ENCODE assay signal across 19 mouse cellular contexts in the genomic region with DNA sequence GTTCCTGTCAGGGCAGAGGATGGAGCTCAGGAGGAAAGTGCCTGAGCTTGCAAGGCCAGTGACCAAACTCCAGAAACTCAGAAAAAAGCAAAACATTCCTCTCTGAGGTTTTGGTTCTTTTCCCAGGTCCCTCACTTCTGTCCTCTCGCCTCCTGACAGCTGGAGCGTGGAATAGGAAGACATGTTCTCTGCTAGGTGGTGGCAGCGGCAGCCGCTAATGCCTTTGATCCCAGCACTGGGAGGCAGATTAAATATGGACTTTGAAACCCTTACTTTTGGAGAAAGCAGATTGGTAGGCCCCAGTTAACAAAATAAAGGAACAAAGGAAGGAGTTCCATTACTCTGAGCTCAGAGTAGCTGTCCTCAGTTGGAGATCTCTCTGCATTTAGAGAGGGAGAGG. TPM values are rescaled to one million over a fixed set of nuclear protein-coding genes. Genes with fewer than 3 reads are reported as not detected.
DNase-seq lines count a peak whose midpoint lies in the region; ATAC-seq and TF ChIP-seq lines count a peak whose summit lies in the region.
"Had no signal": no experiment of that assay in that cellular context is flagged by ENCODE, and none has a peak within 500 bp of the region (broad histone marks: within the 10 kb centered on the region; RNA-seq: fewer than 3 reads in every experiment).

No protein-coding gene starts in this region.

- no peak overlapping the region for H3K4me3 ChIP-seq in layer of hippocampus, adult 2 months
- no peak overlapping the region for H3K4me3 ChIP-seq in heart, embryonic 11.5 days (ENCODE audit: low read depth, low read length)
- H3K4me3 ChIP-seq: lung, embryonic 15.5 days had no signal

- no peaks in the 10 kb centered on the region for H3K9me3 ChIP-seq in heart, embryonic 11.5 days (replicated peaks; ENCODE audit: control insufficient read depth, low read length)
- H3K9me3 ChIP-seq: lung, embryonic 15.5 days had no signal

- no peak overlapping the region for H3K9ac ChIP-seq in heart, embryonic 11.5 days (ENCODE audit: low read depth, low read length)
- H3K9ac ChIP-seq: lung, embryonic 15.5 days had no signal

- no peak for ATAC-seq in heart, embryonic 11.5 days (replicated peaks; ENCODE audit: insufficient number of reproducible peaks, low FRiP score, low TSS enrichment)
- ATAC-seq: activated CD4-positive, CD25-positive, alpha-beta regulatory T cell, adult 4 months; CD4-positive, CD25-positive, alpha-beta regulatory T cell, adult 4 months; forebrain, embryonic 14.5 days had no signal

- WGBS in heart, embryonic 11.5 days (ENCODE audit: insufficient replicate concordance) = 35% methylated on average over 4 of the region's 4 CpGs

- no peaks in the 10 kb centered on the region for H3K4me1 ChIP-seq in heart, embryonic 11.5 days (ENCODE audit: control insufficient read depth, insufficient read depth, low read length)
- H3K4me1 ChIP-seq: lung, embryonic 15.5 days had no signal

- no peak for DNase-seq in layer of hippocampus, adult 2 months (ENCODE audit: low spot score in 2 of 2)
- no peak for DNase-seq in layer of hippocampus, adult 9-10 months (ENCODE audit: low spot score)
- peak; percentile 45 for DNase-seq in kidney, adult 18-20 months
- peak; percentile 49 to 76 for DNase-seq in kidney, postnatal 25 days
- DNase-seq in yolk sac, embryonic 10.5 days (ENCODE audit: low spot score) = peak; percentile 71
- no peak for DNase-seq in heart, postnatal 14 days
- DNase-seq: cerebellum, adult 11 months; heart, postnatal 36 days; right cerebral cortex, postnatal 25 days; thymus, postnatal 4 days had no signal

- no peak for TF ChIP-seq CTCF in layer of hippocampus, adult 2 months (conservative IDR thresholded peaks at IDR 0.05)

- H3K4me2 ChIP-seq in heart, embryonic 11.5 days = no peak overlapping the region
- H3K4me2 ChIP-seq: liver, embryonic 11.5 days; lung, embryonic 15.5 days had no signal

- H3K27ac ChIP-seq in layer of hippocampus, adult 2 months = peak overlapping the region; percentile 46
- H3K27ac ChIP-seq in heart, embryonic 11.5 days (ENCODE audit: low read depth, low read length) = no peak overlapping the region
- H3K27ac ChIP-seq: lung, embryonic 15.5 days had no signal

- H3K27me3 ChIP-seq in heart, embryonic 11.5 days (ENCODE audit: control insufficient read depth, insufficient read depth, low read length) = no peaks in the 10 kb centered on the region
- H3K27me3 ChIP-seq: lung, embryonic 15.5 days had no signal

- intact Hi-C loops in heart, postnatal 14 days (cut with DNase I) = no loop called here

- peaks cover 3% of the 10 kb centered on the region; the same call in 1 of the 2 replicates for H3K36me3 ChIP-seq in heart, embryonic 11.5 days (ENCODE audit: control insufficient read depth, insufficient read depth, low read length)

RNA-seq across cellular contexts. Expression of a gene that starts 25.4 kb away (rescaled TPM):
- 10 to 100 TPM; 31.0 to 32.2 TPM for total RNA-seq in layer of hippocampus, adult 2 months (2021)
- total RNA-seq in heart, postnatal 14 days (2021) = 10 to 100 TPM; 31.0 to 33.0 TPM
- 26.8 and 29.5 TPM in 2 replicates for polyA plus RNA-seq in heart, embryonic 11.5 days (2014; fragmentation: Nextera tagmentation; extraction: Ambion mirVana)

RNA-seq across cellular contexts. Expression of a gene that starts 27.2 kb away (rescaled TPM):
- total RNA-seq in layer of hippocampus, adult 2 months (2021) = 10 to 100 TPM; 20.4 to 24.6 TPM
- total RNA-seq in heart, postnatal 14 days (2021) = 10 to 100 TPM in 1 of 2 experiments, 1 to 10 TPM in 1; 3.4 to 24.9 TPM
- polyA plus RNA-seq in heart, embryonic 11.5 days (2014; fragmentation: Nextera tagmentation; extraction: Ambion mirVana) = not detected in 2 replicates
- polyA plus RNA-seq: activated CD4-positive, CD25-positive, alpha-beta regulatory T cell, adult 4 months; cortical plate, adult 2 months; forebrain, embryonic 14.5 days; intestine, embryonic 14.5 days; liver, embryonic 11.5 days; lung, embryonic 15.5 days had no signal

RNA-seq across cellular contexts. Expression of a gene that starts 34.9 kb away (rescaled TPM):
- 100 to 1,000 TPM; 109 to 115 TPM for total RNA-seq in layer of hippocampus, adult 2 months (2021)
- 1 to 10 TPM; 1.6 to 2.0 TPM for total RNA-seq in heart, postnatal 14 days (2021)
- polyA plus RNA-seq in heart, embryonic 11.5 days (2014; fragmentation: Nextera tagmentation; extraction: Ambion mirVana) = 1.8 and 2.1 TPM in 2 replicates
- total RNA-seq: megakaryocyte progenitor cell, adult 5-6 weeks had no signal

RNA-seq across cellular contexts. Expression of a gene that starts 46.5 kb away (rescaled TPM):
- total RNA-seq in layer of hippocampus, adult 2 months (2021) = 10 to 100 TPM; 85.7 to 94.3 TPM
- total RNA-seq in heart, postnatal 14 days (2021) = 10 to 100 TPM; 83.7 to 91.1 TPM
- 90.2 and 94.4 TPM in 2 replicates for polyA plus RNA-seq in heart, embryonic 11.5 days (2014; fragmentation: Nextera tagmentation; extraction: Ambion mirVana)

RNA-seq across cellular contexts. Expression of a gene that starts 55.7 kb away (rescaled TPM):
- 10 to 100 TPM; 32.5 to 37.0 TPM for total RNA-seq in layer of hippocampus, adult 2 months (2021)
- total RNA-seq in heart, postnatal 14 days (2021) = 10 to 100 TPM; 17.8 to 18.8 TPM
- polyA plus RNA-seq in heart, embryonic 11.5 days (2014; fragmentation: Nextera tagmentation; extraction: Ambion mirVana) = 48.1 and 53.8 TPM in 2 replicates

Comparison
In these comparisons a context has a peak if more than half of its experiments do, and no peak if none do; other contexts are left out.
1. DNase-seq: peak in kidney, adult 18-20 months (single experiment), kidney, postnatal 25 days (2 of 2) and yolk sac, embryonic 10.5 days (single experiment); none in layer of hippocampus, adult 2 months (0 of 2), layer of hippocampus, adult 9-10 months (single experiment) and heart, postnatal 14 days (0 of 2).
2. RNA of a gene that starts 34.9 kb away (total RNA-seq): 109 to 115 TPM in layer of hippocampus, adult 2 months; 1.6 to 2.0 TPM in heart, postnatal 14 days; every median in the first group is over 10 times any median in the second.